Mouse (Mus musculus) intestine, postnatal 0 days (tissue): Measurements from ENCODE around the gene Cisd3. TPM values are rescaled to one million over a fixed set of nuclear protein-coding genes. Genes with fewer than 3 reads are reported as not detected.

Experiments used
- ATAC-seq: fragments of 200-750 bp; cut with Nextera tagmentation; 2 replicates; pipeline ENCODE4 v1.8.0; 2017; ENCODE audit warnings: mild to moderate bottlenecking, moderate TSS enrichment, moderate library complexity
- H3K27ac ChIP-seq: fragments of 300-500 bp; sonication (generic); 2 replicates; pipeline ENCODE4 v1.5.1; 2014; ENCODE audit warnings: mild to moderate bottlenecking, low read depth, low read length, moderate library complexity
- H3K27me3 ChIP-seq: fragments of 300-500 bp; sonication (generic); replicated peaks from 2 replicates; pipeline ENCODE4 v1.6.1; 2014; ENCODE audit warnings: low read length, mixed read lengths; ENCODE audit not compliant: control insufficient read depth, insufficient read depth
- H3K36me3 ChIP-seq: fragments of 300-500 bp; sonication (generic); 2 replicates; pipeline ENCODE4 v1.6.1; 2014; ENCODE audit warnings: mild to moderate bottlenecking, moderate library complexity; ENCODE audit not compliant: control insufficient read depth, insufficient read depth
- H3K4me1 ChIP-seq: fragments of 300-500 bp; sonication (generic); replicated peaks from 2 replicates; pipeline ENCODE4 v1.6.1; 2014; ENCODE audit warnings: antibody characterized with exemption, low read length, mixed read lengths; ENCODE audit not compliant: control insufficient read depth, insufficient read depth
- H3K4me2 ChIP-seq: fragments of 300-500 bp; sonication (generic); replicated peaks from 2 replicates; pipeline ENCODE4 v1.6.1; 2014; ENCODE audit warnings: low read depth, mild to moderate bottlenecking, moderate library complexity
- H3K4me3 ChIP-seq: fragments of 300-500 bp; sonication (generic); 2 replicates; pipeline ENCODE4 v1.5.1; 2014; ENCODE audit warnings: low read depth, low read length
- H3K9ac ChIP-seq: fragments of 300-500 bp; sonication (generic); 2 replicates; pipeline ENCODE4 v1.6.1; 2014; ENCODE audit warnings: mild to moderate bottlenecking, low read depth, low read length
- H3K9me3 ChIP-seq: fragments of 300-500 bp; sonication (generic); 2 replicates; pipeline ENCODE4 v1.6.1; 2016; ENCODE audit warnings: mixed run types; ENCODE audit not compliant: control insufficient read depth
- CTCF ChIP-seq: sonication (generic); IDR thresholded peaks from 2 replicates; pipeline ENCODE4 v1.5.1; 2016; ENCODE audit warnings: low read depth, mild to moderate bottlenecking, control low read depth, antibody characterized with exemption, moderate library complexity
- WGBS: fragments of 180-500 bp; shearing (Covaris S2); extraction: QIAGEN DNeasy Blood & Tissue Kit; methylation state at CpG from one replicate; pipeline ENCODE4 v1.1.7; 2014; 5-methylcytosine and 5-hydroxymethylcytosine counted together
- polyA plus RNA-seq: library from polyadenylated mRNA; unstranded; fragments of >200 nt; fragmentation: Nextera tagmentation; extraction: Ambion mirVana; gene quantifications from 2 replicates; pipeline ENCODE4 v1.2.1, GENCODE M21; 2015

The Cisd3 gene
- polyA plus RNA-seq, 1 experiment from 2014 or later = 122 TPM

GRCm38 (mm10) chr11:97697891-97698529, 12.4 kb downstream of the Cisd3 start:
- no peak for ATAC-seq
- Histone ChIP-seq H3K4me2 (peak overlapping the region; percentile 79), H3K4me1 (peaks cover 22% of the 10 kb centered on the region), H3K36me3 (peaks cover 8% of the 10 kb centered on the region; the same call in 1 of the 2 replicates), H3K27ac (peak overlapping the region; percentile 98), H3K27me3 (no peaks in the 10 kb centered on the region), H3K9me3 (no peaks in the 10 kb centered on the region), H3K9ac (peak overlapping the region; percentile 85), H3K4me3 (peak overlapping the region; percentile 77)
- WGBS = 3% methylated on average over 14 of the region's 14 CpGs
- no peak for TF ChIP-seq CTCF

DNA sequence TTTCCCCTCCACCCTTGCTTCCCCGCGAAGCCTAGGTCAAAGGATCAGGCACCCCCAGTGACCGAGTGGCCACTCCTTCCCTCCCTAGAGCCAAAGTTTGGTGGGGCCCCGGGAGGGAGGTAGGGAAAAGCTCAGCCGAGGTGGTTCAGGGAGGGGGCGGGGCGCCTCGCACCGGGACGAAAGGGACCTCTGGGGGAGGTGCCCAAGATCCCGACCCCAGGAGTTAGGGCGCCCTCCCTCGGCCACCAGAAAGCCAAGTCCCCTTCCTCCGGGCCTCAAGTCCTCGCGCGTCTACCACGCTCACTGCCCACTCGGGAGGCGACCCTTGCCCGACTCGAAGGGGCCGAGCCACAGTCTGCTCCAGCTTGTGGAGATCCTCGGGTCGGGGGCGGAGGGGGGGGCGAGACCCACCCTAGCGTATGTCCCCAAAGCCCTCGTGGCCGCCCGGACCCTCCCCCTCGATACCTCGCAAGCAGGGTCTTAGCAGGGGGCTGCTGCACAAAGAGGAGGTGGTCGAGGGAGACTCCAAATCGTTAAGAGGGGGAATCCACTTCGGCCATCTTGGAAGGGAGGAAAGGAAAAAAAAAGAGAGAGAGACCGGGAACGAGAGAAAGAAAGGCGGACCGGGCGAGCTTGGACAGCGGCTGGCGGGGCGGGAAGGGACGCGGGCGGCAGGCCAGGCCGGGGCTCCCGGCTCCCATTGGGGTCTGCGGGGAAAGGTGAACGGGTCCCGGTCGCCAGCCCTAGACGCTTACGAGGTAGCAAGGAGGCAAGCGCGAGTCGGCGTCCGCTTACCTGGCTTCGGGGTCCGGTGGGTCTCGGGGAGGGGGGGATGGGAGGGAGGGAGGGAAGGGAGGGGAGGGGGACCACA, 13.3 kb downstream of the Cisd3 start:
- TF ChIP-seq CTCF = peak; percentile 79
- Histone ChIP-seq H3K9me3 (no peaks in the 10 kb centered on the region), H3K9ac (peak overlapping the region; percentile 85), H3K27me3 (no peaks in the 10 kb centered on the region), H3K4me1 (peaks cover 22% of the 10 kb centered on the region), H3K4me2 (peak overlapping the region; percentile 79), H3K4me3 (peak overlapping the region; percentile 77), H3K27ac (peak overlapping the region; percentile 98), H3K36me3 (no peaks in the 10 kb centered on the region)
- no peak for ATAC-seq
- under 1% methylated on average over 55 of the region's 63 CpGs for WGBS

GRCm38 (mm10) chr11:97699626-97700002, 14.0 kb downstream of the Cisd3 start:
- WGBS = 0% methylated on average over 8 of the region's 9 CpGs
- H3K36me3 ChIP-seq = no peaks in the 10 kb centered on the region
- H3K4me2 ChIP-seq = peak overlapping the region; percentile 79
- peak; percentile 9; the same call in 1 of the 2 replicates for ATAC-seq
- peak overlapping the region; percentile 77 for H3K4me3 ChIP-seq
- H3K27me3 ChIP-seq = no peaks in the 10 kb centered on the region
- H3K9me3 ChIP-seq = no peaks in the 10 kb centered on the region
- H3K27ac ChIP-seq = peak overlapping the region; percentile 98
- TF ChIP-seq CTCF = no peak
- H3K4me1 ChIP-seq = peaks cover 22% of the 10 kb centered on the region
- H3K9ac ChIP-seq = peak overlapping the region; percentile 85

GRCm38 (mm10) chr11:97700003-97700745, 14.5 kb downstream of the Cisd3 start, which contains the start of gene Pcgf2:
TSS of gene Pcgf2 (minus strand) at chr11:97700497.
- peak within 1 kb of the TSS; percentile 77 for H3K4me3 ChIP-seq
- H3K27ac ChIP-seq = peak within 1 kb of the TSS; percentile 98
- no peaks in the 10 kb centered on the region for H3K36me3 ChIP-seq
- H3K27me3 ChIP-seq = no peaks in the 10 kb centered on the region
- peaks cover 20% of the 10 kb centered on the region for H3K4me1 ChIP-seq
- under 1% methylated on average over 85 of the region's 85 CpGs for WGBS
- peak within 1 kb of the TSS; percentile 79 for H3K4me2 ChIP-seq
- H3K9me3 ChIP-seq = no peaks in the 10 kb centered on the region
- ATAC-seq = peak; percentile 9
- H3K9ac ChIP-seq = peak within 1 kb of the TSS; percentile 85
- TF ChIP-seq CTCF = no peak

DNA sequence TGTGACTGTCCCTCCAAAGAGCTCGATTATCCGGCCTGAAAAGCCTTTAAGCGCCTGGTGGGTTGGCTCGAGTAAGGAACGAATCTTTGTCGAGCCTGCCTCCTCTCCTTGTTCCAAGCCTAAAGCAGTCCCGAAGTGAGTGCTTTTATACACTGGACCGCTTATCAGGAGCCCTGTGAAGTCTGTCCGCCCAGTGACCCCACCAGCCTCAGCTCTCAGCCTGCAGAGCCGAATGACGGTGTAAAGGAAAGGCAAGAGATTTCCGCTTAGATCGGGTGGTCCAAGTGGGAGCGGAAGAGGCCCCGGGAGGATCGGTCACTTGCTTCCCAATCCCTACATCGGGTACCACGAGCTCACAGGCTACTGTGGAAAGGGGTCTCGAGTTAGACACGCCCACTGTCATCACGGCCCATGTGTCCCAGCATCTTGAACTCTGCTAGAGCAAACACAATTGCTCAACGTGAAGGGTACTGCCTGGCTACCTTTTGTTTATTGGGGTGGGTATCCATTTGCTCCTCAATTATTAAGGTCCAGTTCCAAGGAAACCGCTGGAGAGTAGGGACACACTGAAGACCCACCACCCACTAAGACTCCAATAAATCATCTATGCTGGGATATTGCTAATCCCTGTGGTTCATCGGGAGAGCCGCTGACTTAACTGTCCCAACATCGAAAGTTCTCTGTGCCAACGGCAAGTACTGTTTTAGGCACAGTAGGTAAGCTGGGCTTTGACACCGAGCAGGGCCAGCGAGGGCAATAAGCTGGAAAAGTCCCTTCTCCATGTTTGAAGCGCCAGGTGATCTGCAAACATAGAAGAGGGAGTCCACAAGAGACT, 15.3 kb downstream of the Cisd3 start:
- peak overlapping the region; percentile 85 for H3K9ac ChIP-seq
- H3K36me3 ChIP-seq = no peaks in the 10 kb centered on the region
- ATAC-seq = no peak
- peak overlapping the region; percentile 98 for H3K27ac ChIP-seq
- peak overlapping the region; percentile 79 for H3K4me2 ChIP-seq
- peaks cover 12% of the 10 kb centered on the region for H3K4me1 ChIP-seq
- no peak for TF ChIP-seq CTCF
- no peaks in the 10 kb centered on the region for H3K27me3 ChIP-seq
- 15% methylated on average over 30 of the region's 30 CpGs for WGBS
- H3K4me3 ChIP-seq = peak overlapping the region; percentile 77
- no peaks in the 10 kb centered on the region for H3K9me3 ChIP-seq
